Mouse (Mus musculus) spleen, postnatal 14 days (tissue): Measurements from ENCODE around the gene Nrxn1.

Source experiments
- DNase-seq, 2 experiments: peaks; one replicate each; pipeline ENCODE4 v3.0.0; 2021 to 2022; ENCODE audit warnings: low spot score in 2 of 2

Gene Nrxn1

GRCm38 (mm10) chr17:90662318-90662717 is 430.6 kb downstream of the Nrxn1 start:
- no peak for DNase-seq

- DNase-seq: no peak
These were observed 438.4 kb downstream of the Nrxn1 start for GRCm38 (mm10) chr17:90654506-90654905.

GRCm38 (mm10) chr17:90653347-90653746 is 439.5 kb downstream of the Nrxn1 start:
- no peak for DNase-seq

GRCm38 (mm10) chr17:90650279-90650678 is 442.6 kb downstream of the Nrxn1 start:
- no peak for DNase-seq

GRCm38 (mm10) chr17:90638970-90639524 is 453.8 kb downstream of the Nrxn1 start:
- DNase-seq: no peak

- no peak for DNase-seq
These were observed 454.6 kb downstream of the Nrxn1 start for GRCm38 (mm10) chr17:90638183-90638727.

- no peak for DNase-seq
These were observed 461.5 kb downstream of the Nrxn1 start for GRCm38 (mm10) chr17:90631371-90631770.

GRCm38 (mm10) chr17:90629851-90630250 is 463.0 kb downstream of the Nrxn1 start:
- DNase-seq: no peak

- no peak for DNase-seq
These were observed 464.4 kb downstream of the Nrxn1 start for GRCm38 (mm10) chr17:90628469-90628868.

- DNase-seq: no peak
These were observed 464.9 kb downstream of the Nrxn1 start for GRCm38 (mm10) chr17:90628004-90628403.

- DNase-seq: no peak
These were observed 465.5 kb downstream of the Nrxn1 start for GRCm38 (mm10) chr17:90627395-90627794.

GRCm38 (mm10) chr17:90624591-90625266 is 468.1 kb downstream of the Nrxn1 start:
- DNase-seq: no peak

- no peak for DNase-seq
These were observed 471.0 kb downstream of the Nrxn1 start for GRCm38 (mm10) chr17:90621828-90622227.

GRCm38 (mm10) chr17:90615019-90615418 is 477.9 kb downstream of the Nrxn1 start:
- DNase-seq: no peak

GRCm38 (mm10) chr17:90607427-90607806 is 485.5 kb downstream of the Nrxn1 start:
- no peak for DNase-seq

- DNase-seq: no peak
These were observed 486.0 kb downstream of the Nrxn1 start for GRCm38 (mm10) chr17:90606718-90607426.

GRCm38 (mm10) chr17:90599570-90600524 is 493.0 kb downstream of the Nrxn1 start:
- no peak for DNase-seq

GRCm38 (mm10) chr17:90594798-90595533 is 497.9 kb downstream of the Nrxn1 start:
- no peak for DNase-seq

- no peak for DNase-seq
These were observed 506.0 kb downstream of the Nrxn1 start for GRCm38 (mm10) chr17:90586891-90587290.

- no peak for DNase-seq
These were observed 508.1 kb downstream of the Nrxn1 start for GRCm38 (mm10) chr17:90584666-90585195.
